Mouse (Mus musculus) cortical plate, adult 2 months (tissue): ENCODE data around the gene Rnf186.

Experiments used
- CTCF ChIP-seq: fragments of 200-500 bp; IDR thresholded peaks from 2 replicates; pipeline ENCODE4 v1.5.1; 2011; ENCODE audit warnings: mild to moderate bottlenecking, control low read depth, low read length; ENCODE audit not compliant: insufficient read depth; ENCODE audit errors: extremely low read depth
- POLR2A ChIP-seq: fragments of 200-500 bp; IDR thresholded peaks from 2 replicates; pipeline ENCODE4 v1.6.1; 2011; ENCODE audit warnings: mild to moderate bottlenecking, low read length, control low read depth; ENCODE audit not compliant: insufficient read depth; ENCODE audit errors: extremely low read depth

- TF ChIP-seq CTCF (no peak), POLR2A (no peak)
Measured at GRCm38 (mm10) chr4:138983422-138983821, 16.5 kb downstream of the Rnf186 start.
